Mouse (Mus musculus) testis, adult 2 months (tissue): ENCODE results near the gene Snrpb.

Experiments used
- CTCF ChIP-seq: fragments of 200-500 bp; IDR thresholded peaks from 2 replicates; pipeline ENCODE4 v1.5.1; 2012; ENCODE audit warnings: low read depth, mild to moderate bottlenecking, inconsistent platforms, low read length, moderate library complexity; ENCODE audit not compliant: control insufficient read depth, insufficient read depth, insufficient replicate concordance
- POLR2A ChIP-seq: fragments of 200-500 bp; IDR thresholded peaks from 2 replicates; pipeline ENCODE4 v1.6.1; 2012; ENCODE audit warnings: low read depth, mild to moderate bottlenecking, inconsistent platforms, low read length, moderate library complexity; ENCODE audit not compliant: control insufficient read depth

DNA sequence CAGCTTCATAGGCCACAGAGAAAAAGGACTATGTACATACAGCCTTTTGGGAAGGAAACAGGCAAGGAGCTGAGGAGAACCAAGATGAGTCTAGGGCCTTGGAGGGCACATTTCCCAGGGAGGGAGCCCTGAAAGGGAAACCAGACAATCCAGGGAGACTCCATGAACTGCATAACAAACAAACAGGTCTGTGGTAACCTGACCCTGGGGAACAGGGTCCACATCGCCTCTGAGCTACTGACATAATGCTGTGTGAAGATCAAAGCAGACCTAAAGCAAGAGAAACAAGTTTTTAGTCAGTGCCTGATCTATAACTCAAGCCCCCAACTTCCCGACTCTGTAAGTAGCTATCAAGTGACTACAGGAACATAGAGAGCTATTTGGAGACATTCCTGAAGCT, 7.5 kb downstream of the Snrpb start:
- TF ChIP-seq CTCF (no peak), POLR2A (no peak)
